Mouse (Mus musculus) spleen, postnatal 14 days (tissue): ENCODE data around the gene Tmbim7.

ENCODE experiments used
- DNase-seq, 2 experiments: peaks; one replicate each; pipeline ENCODE4 v3.0.0; 2021 to 2022; ENCODE audit warnings: low spot score in 2 of 2

Gene Tmbim7

DNA sequence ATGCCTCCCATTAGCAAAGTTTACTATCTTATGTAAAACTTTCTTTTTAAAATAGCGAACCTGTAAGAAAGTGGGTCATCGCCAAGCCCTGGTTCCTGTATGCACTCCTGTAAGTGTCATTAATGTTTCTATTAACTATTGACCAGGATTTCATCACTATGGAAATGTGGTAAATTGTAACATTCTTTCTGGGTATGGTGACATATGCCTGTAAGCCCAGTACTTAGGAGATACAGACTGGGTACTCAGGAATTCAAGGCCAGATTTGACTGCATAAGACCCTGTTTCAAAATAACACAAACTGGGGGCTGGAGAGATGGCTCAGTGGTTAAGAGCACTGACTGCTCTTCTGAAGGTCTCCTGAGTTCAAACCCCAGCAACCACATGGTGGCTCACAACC lies 14.2 kb downstream of the Tmbim7 start:
- DNase-seq = no peak

DNA sequence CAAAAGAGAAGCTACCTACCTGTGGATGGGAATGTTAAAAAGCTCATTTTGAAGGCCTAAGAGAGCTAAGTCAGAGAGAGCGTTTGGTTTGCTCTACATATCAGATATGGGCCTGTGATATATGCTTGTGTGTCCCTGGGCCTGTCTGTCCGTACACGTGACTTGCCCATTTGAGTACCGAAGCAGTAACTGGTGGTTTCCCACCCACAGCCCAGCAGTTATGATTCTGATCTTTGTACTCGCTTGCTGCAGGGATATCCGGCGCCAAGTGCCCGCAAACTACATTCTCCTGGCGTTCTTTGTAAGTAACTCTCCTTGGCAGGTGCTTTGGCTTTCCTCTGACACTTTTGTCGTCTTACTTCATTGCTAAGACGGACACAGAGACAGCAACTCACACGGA lies 15.6 kb downstream of the Tmbim7 start:
- no peak for DNase-seq

DNA sequence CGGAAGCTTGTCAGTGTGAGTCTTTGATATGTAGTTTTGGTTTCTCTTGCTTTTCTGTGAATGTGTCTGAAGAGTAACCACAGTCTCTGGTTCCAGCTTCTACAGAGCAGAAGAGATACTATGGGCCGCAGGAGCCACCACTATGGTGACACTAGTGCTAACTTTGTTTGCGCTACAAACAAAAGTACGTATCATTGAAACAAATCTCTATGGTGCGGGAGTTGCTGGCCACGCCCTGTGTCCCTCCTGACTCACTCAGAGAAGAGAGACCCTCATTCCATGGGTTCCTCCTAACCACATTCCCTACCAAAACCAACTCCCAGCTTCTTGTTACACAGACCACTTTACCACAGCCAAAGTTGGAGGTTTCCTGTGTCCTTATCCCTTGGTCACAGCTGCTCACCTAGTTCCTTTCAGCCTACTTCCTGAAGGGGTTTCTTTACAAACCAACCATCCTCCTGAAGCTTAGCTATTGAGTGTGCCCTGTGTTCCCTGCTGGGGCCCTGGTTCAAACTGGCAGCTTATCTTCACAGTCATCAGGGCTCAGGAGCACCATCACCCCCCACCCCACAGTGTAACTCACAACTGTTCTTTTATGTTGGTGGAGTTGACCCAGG lies 19.1 kb downstream of the Tmbim7 start:
- DNase-seq = no peak

DNA sequence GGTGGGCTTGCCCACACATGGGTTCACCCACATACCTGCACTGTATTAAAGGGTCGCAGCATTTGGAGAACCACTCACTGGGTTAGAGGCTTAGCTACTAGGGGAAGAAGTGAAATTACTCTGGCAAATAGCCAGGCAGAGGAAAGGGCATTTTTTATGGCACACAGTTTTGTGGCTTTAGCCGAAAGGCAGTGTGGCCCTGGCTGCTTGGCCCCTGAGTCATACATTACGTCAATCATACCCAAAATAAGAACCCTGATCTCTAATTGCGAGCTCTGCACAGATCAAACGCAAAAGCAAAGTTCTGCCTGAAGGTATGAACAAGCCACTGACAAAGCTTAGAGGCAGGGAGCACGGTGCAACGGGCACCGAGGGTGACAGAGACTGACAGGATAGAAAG lies 37.3 kb downstream of the Tmbim7 start:
- no peak for DNase-seq

DNA sequence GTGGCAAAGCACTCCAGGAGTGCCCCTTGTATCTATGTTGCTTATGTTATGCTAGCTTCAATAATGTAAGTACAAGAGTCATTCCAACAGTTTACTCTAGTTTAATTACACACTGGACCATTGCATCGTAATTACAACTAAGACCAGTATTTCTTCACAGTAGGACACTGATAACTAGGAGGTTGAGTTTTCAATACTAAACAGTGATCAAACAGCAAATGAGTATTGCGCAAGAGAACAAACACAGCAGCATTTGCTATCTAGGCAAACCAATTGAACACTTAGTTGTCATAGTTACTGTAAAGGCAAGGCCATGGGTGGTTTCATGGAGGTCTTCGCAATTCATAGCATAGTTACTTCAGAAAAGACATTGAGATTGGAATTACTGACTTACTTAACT lies 40.3 kb downstream of the Tmbim7 start:
- DNase-seq = no peak

DNA sequence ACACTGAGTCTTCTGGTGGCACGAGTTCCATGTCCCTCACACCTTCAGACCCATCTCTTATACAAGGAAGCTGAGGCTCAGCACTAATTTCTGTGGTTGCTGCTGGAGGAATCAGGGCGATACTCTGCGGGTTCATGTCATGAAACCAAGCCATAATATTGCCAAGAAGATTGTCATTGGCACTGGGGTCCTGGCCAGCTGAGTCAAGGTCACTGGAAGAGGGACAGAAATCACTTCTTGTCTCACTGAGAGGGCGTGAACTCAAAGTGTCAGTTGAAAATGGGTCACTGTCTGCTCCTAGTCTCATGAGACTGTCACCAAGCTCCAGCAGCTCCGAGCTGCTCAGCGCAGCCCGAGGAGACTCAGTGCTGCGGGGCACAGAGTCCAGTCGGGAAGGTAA lies 42.0 kb downstream of the Tmbim7 start:
- DNase-seq = no peak

DNA sequence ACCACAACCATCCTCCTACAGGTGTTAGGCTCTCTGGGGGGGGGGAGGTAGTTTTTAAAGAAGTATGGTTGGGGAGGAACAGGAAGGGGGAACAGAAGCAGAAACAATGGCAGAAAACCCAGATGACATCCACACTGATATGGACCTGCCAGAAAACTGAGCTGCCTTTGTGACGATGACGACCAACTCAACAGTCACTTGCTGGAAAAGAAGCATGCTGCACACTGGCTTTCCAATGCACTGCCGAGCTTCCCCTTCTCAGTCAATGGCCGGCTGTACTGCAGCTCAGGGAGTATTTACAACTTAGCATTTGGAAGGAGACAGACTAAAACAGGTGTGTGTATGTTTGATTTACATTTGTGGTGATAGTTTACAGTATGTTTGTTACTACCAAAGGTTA lies 44.2 kb downstream of the Tmbim7 start:
- no peak for DNase-seq

DNA sequence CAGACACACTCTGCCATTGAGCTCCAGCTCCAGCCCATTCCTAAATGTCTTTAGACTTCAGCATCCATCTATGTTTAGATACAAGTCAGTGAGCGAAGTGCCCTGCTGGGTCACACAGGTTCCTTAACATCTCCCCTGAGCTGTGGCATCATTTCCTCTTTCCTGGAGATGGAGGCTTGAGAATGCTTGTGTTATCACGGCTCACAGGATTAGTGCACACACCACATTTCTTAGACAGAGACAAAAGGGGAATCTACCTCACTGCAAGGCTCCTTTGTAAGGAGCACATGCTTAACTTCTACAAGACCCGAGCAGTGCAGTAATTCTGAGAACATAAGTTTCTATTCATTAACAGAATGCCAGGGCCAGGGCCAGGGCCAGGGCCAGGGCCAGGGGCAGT lies 45.0 kb downstream of the Tmbim7 start:
- DNase-seq = no peak

DNA sequence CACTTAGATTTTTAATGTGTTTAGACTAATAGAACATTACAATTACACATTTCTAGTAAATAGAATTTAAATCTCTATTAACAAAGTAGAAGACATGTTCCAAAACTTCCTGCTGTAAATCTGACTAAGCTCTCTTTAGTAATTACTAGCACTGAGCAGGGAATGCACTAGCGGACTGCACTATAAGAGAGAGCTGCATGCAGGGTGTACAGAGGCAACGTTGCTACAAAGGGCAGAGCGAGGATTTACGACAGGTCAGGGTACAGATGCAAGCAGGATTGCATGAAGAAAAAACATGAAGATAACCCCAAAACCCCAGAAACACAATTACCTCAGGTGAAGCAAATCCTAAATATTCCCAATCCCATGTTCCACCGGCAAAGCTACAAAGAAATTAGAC lies 49.0 kb downstream of the Tmbim7 start:
- DNase-seq = no peak

DNA sequence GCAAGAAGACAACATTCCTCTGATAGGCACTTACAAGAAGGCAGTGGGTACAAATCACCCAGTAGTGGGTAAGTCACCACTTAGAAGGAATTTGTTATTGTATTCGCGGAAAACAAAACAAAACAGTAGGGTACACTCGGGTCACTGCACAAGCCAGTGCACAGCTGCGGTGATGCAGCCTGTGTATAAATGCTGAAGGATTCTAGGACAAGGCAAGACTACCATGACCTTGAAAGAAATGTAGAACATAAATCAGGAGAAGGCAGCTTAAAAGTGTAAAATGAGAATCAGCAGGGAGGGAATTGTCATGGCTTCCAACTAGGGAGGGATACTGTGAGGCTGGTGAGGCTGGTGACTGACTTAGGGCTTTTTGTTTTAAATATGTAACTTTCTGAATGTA lies 51.2 kb downstream of the Tmbim7 start:
- DNase-seq = no peak

DNA sequence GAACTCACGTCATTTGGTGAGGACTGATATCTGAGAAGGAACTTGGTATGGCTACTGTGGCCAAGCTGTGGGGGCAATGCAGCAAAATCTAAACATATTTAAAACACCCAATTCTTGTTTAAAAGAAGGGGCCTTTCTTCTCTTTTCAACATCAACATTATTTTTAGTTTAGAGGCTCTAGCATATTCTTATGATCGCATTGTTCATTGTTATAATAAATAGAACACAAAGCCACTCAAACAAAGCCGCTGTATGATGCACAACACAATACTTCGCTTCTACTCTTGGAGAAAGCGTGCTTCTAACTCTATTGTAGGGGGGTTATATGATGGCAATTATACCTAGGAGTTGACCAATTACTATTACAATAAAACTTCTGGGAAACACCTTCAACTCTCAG lies 64.8 kb downstream of the Tmbim7 start:
- DNase-seq = no peak

DNA sequence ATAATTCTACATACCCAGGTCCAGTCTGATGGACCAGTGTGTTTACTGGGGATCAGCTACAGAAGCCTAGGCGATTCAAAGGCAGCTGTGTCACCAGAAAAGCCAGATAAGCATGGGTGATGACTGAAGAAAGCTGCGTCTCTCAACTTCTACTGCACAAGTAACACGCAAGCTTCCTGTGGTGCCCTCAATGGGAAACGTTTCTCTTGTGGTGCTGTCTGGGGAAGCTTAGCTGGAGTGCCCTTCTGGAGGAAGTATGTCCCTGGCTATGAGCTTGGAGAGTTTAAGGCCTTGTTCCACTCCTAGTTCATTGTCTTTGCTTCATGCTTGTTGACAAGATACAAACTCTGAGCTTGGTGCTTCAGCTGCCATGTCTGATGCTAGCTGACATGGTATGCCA lies 68.4 kb downstream of the Tmbim7 start:
- DNase-seq = no peak

DNA sequence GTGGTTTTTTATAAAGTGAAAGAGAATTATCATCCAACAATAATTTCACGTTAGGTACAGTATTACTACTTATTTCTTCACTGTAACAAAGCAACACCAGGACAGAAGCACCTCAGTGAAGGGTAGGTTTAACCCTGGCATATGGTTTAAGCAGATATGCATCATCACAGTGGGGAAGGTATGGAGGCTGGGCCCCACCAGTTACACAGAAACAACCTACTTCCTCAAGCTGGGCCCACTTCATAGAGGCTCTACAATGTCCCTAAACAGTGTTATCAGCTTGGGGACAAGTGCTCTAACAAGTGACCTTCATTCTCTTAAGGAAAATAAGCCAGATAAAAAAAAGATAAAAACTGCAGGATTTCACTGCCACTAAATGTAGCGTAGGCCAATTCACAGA lies 71.9 kb downstream of the Tmbim7 start:
- no peak for DNase-seq

DNA sequence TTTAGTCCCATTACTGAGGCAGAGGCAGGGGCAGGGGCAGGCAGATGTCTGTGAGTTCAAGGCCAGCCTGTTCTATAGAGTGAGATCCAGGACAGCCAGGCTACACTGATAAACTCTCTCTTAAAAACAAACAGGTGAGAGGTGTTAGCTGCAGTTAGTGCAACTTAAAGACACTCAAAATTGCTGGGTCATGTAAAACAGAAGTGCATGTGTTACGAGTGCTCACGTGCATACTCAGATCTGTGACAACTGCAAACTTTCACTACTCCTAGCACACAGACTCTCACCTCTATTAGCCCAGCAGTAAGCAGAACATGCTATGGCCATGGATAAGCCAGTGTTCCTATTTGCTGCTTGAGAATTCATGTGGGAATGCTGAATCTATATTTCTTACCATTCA lies 72.4 kb downstream of the Tmbim7 start:
- DNase-seq = no peak

DNA sequence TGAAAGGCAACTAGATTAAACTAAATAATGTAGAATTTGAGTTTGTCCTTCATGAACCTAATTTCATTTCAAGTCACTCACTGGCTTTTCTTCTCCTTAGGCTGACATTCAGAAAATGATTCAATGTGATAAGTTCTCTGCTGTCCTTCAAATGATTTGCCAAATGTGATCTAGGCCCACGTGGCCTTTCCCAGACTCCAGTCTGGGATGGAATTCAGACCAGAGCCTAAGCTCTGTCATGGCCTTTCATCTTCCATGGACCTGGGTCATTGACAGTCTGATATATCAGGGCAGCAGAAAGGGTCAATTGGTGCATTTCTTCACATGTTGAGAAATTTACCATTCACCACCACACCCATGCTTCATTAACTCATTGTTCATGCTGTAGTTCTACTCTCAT lies 74.5 kb downstream of the Tmbim7 start:
- DNase-seq = no peak

DNA sequence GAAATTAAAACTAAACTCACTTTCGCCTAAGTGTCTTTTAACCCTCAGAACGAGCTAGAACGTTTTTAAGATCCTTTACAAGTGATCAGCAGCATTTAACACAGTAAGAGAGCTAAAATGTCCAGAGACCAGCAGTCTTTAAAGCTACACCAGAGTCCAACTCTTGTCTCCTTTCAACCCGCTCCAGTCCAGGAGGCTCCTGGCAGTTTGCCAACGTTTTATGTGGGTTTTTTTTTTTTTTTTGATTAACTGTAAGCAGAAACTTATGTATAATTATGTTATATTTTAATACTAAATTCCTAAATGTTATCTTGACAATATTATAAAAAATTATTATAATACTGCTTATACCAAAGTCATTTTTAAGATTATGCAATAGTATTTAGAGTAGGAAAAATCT lies 77.8 kb downstream of the Tmbim7 start:
- no peak for DNase-seq
